Mouse (Mus musculus) MEL (cell line): Measurements from ENCODE around the gene Zfp644.

Experiments used
- CTCF ChIP-seq, 3 experiments: IDR thresholded peaks in 2 of 3; conservative IDR thresholded peaks in 1 of 3; 2 replicates each; pipeline ENCODE4 v1.5.1; 2011 to 2012; ENCODE audit warnings: low read length in 3 of 3, low read depth in 2 of 3, mild to moderate bottlenecking in 2 of 3, improper control_type of control experiment in 1 of 3, inconsistent platforms in 1 of 3, mixed read lengths in 1 of 3, moderate library complexity in 1 of 3; ENCODE audit not compliant: control insufficient read depth in 1 of 3, insufficient read depth in 1 of 3, poor library complexity in 1 of 3, severe bottlenecking in 1 of 3
- EP300 ChIP-seq, 2 experiments: IDR thresholded peaks; 2 replicates each; pipeline ENCODE4 v1.6.1; 2011; ENCODE audit warnings: improper control_type of control experiment in 2 of 2, low read length in 2 of 2, low read depth in 1 of 2, mild to moderate bottlenecking in 1 of 2
- POLR2A ChIP-seq, 2 experiments: IDR thresholded peaks; 2 replicates each; pipeline ENCODE4 v1.6.1; 2011 to 2012; ENCODE audit warnings: low read length in 2 of 2, mild to moderate bottlenecking in 2 of 2, control low read depth in 1 of 2, improper control_type of control experiment in 1 of 2, low read depth in 1 of 2, moderate library complexity in 1 of 2; ENCODE audit not compliant: control insufficient read depth in 1 of 2, insufficient read depth in 1 of 2, poor library complexity in 1 of 2

GRCm38 (mm10) chr5:106664910-106665309 is 32.2 kb downstream of the Zfp644 start:
- no peak for TF ChIP-seq CTCF (IDR thresholded peaks at IDR 0.05 in 2 of 3, conservative IDR thresholded peaks at IDR 0.05 in 1 of 3; ENCODE audit: control insufficient read depth in 1 of 3, insufficient read depth in 1 of 3, low read depth in 2 of 3, low read length in 3 of 3, poor library complexity in 1 of 3, severe bottlenecking in 1 of 3)
- no peak for TF ChIP-seq POLR2A (IDR thresholded peaks at IDR 0.05; ENCODE audit: control insufficient read depth in 1 of 2, insufficient read depth in 1 of 2, low read depth in 1 of 2, low read length in 2 of 2, poor library complexity in 1 of 2)
- peak; percentile 68 to 74; a peak in 3 of 4 replicates for TF ChIP-seq EP300 (IDR thresholded peaks at IDR 0.05; ENCODE audit: low read depth in 1 of 2, low read length in 2 of 2)
